Mouse (Mus musculus): ENCODE measurements around the gene Ak2. TPM values are rescaled to one million over a fixed set of nuclear protein-coding genes. Genes with fewer than 3 reads are reported as not detected.

The Ak2 gene
- polyA plus RNA-seq, 1 experiment from 2014 or later: 93.6 TPM

GRCm38 (mm10) chr4:128980890-128981832 is 10.6 kb upstream of the Ak2 start:
- WGBS: 81% methylated on average over 12 of the region's 12 CpGs

GRCm38 (mm10) chr4:128981833-128982180 is 10.0 kb upstream of the Ak2 start:
- 77% methylated on average over 11 of the region's 11 CpGs for WGBS

More at GRCm38 (mm10) chr4:128980890-128981832, 10.6 kb upstream of the Ak2 start:
- ATAC-seq: no peak
- Histone ChIP-seq H3K9ac (ENCODE audit: low read length) (no peak overlapping the region), H3K4me1 (ENCODE audit: control insufficient read depth, insufficient read depth, low read length) (no peaks in the 10 kb centered on the region), H3K4me2 (ENCODE audit: low read length) (no peak overlapping the region), H3K36me3 (ENCODE audit: control insufficient read depth, insufficient read depth, low read length) (no peaks in the 10 kb centered on the region), H3K4me3 (ENCODE audit: low read depth, low read length) (no peak overlapping the region), H3K9me3 (replicated peaks; ENCODE audit: control insufficient read depth, low read length) (no peaks in the 10 kb centered on the region), H3K27me3 (replicated peaks; ENCODE audit: control insufficient read depth, insufficient read depth, low read length) (no peaks in the 10 kb centered on the region), H3K27ac (ENCODE audit: low read depth, low read length) (no peak overlapping the region)
- DNase-seq (ENCODE audit: low spot score): no peak

GRCm38 (mm10) chr4:128983151-128983550 is 8.6 kb upstream of the Ak2 start:
- Histone ChIP-seq H3K4me3 (ENCODE audit: low read depth, low read length) (no peak overlapping the region), H3K4me2 (ENCODE audit: low read length) (no peak overlapping the region), H3K9ac (ENCODE audit: low read length) (no peak overlapping the region), H3K27me3 (replicated peaks; ENCODE audit: control insufficient read depth, insufficient read depth, low read length) (no peaks in the 10 kb centered on the region), H3K27ac (ENCODE audit: low read depth, low read length) (no peak overlapping the region), H3K9me3 (replicated peaks; ENCODE audit: control insufficient read depth, low read length) (no peaks in the 10 kb centered on the region), H3K4me1 (ENCODE audit: control insufficient read depth, insufficient read depth, low read length) (no peaks in the 10 kb centered on the region), H3K36me3 (ENCODE audit: control insufficient read depth, insufficient read depth, low read length) (no peaks in the 10 kb centered on the region)
- no peak for ATAC-seq
- 87% methylated on average over 2 of the region's 2 CpGs for WGBS
- DNase-seq (ENCODE audit: low spot score): no peak

More at GRCm38 (mm10) chr4:128981833-128982180, 10.0 kb upstream of the Ak2 start:
- DNase-seq (ENCODE audit: low spot score): no peak
- Histone ChIP-seq H3K27ac (ENCODE audit: low read depth, low read length) (no peak overlapping the region), H3K4me1 (ENCODE audit: control insufficient read depth, insufficient read depth, low read length) (no peaks in the 10 kb centered on the region), H3K9ac (ENCODE audit: low read length) (no peak overlapping the region), H3K9me3 (replicated peaks; ENCODE audit: control insufficient read depth, low read length) (no peaks in the 10 kb centered on the region), H3K36me3 (ENCODE audit: control insufficient read depth, insufficient read depth, low read length) (no peaks in the 10 kb centered on the region), H3K27me3 (replicated peaks; ENCODE audit: control insufficient read depth, insufficient read depth, low read length) (no peaks in the 10 kb centered on the region), H3K4me3 (ENCODE audit: low read depth, low read length) (no peak overlapping the region), H3K4me2 (ENCODE audit: low read length) (no peak overlapping the region)
- ATAC-seq: no peak

- DNase-seq (ENCODE audit: low spot score): no peak
- no peaks in the 10 kb centered on the region for H3K9me3 ChIP-seq (replicated peaks; ENCODE audit: control insufficient read depth, low read length)
- WGBS: 61% methylated on average over 2 of the region's 2 CpGs
- H3K36me3 ChIP-seq (ENCODE audit: control insufficient read depth, insufficient read depth, low read length): no peaks in the 10 kb centered on the region
- no peak for ATAC-seq
- no peak overlapping the region for H3K9ac ChIP-seq (ENCODE audit: low read length)
- no peaks in the 10 kb centered on the region for H3K27me3 ChIP-seq (replicated peaks; ENCODE audit: control insufficient read depth, insufficient read depth, low read length)
- H3K4me3 ChIP-seq (ENCODE audit: low read depth, low read length): no peak overlapping the region
- no peak overlapping the region for H3K4me2 ChIP-seq (ENCODE audit: low read length)
- H3K4me1 ChIP-seq (ENCODE audit: control insufficient read depth, insufficient read depth, low read length): no peaks in the 10 kb centered on the region
- no peak overlapping the region for H3K27ac ChIP-seq (ENCODE audit: low read depth, low read length)
Measured at GRCm38 (mm10) chr4:128983656-128984055, 8.1 kb upstream of the Ak2 start.

GRCm38 (mm10) chr4:128984600-128984999 is 7.2 kb upstream of the Ak2 start:
- no peak for DNase-seq (ENCODE audit: low spot score)
- WGBS: 85% methylated on average over 3 of the region's 3 CpGs

GRCm38 (mm10) chr4:128988911-128989310 is 2.8 kb upstream of the Ak2 start:
- ATAC-seq: no peak

More at GRCm38 (mm10) chr4:128984600-128984999, 7.2 kb upstream of the Ak2 start:
- H3K9me3 ChIP-seq (replicated peaks; ENCODE audit: control insufficient read depth, low read length): no peaks in the 10 kb centered on the region
- no peaks in the 10 kb centered on the region for H3K4me1 ChIP-seq (ENCODE audit: control insufficient read depth, insufficient read depth, low read length)
- H3K4me2 ChIP-seq (ENCODE audit: low read length): no peak overlapping the region
- H3K27me3 ChIP-seq (replicated peaks; ENCODE audit: control insufficient read depth, insufficient read depth, low read length): no peaks in the 10 kb centered on the region
- no peak overlapping the region for H3K4me3 ChIP-seq (ENCODE audit: low read depth, low read length)
- no peaks in the 10 kb centered on the region for H3K36me3 ChIP-seq (ENCODE audit: control insufficient read depth, insufficient read depth, low read length)
- no peak overlapping the region for H3K9ac ChIP-seq (ENCODE audit: low read length)
- H3K27ac ChIP-seq (ENCODE audit: low read depth, low read length): no peak overlapping the region
- no peak for ATAC-seq

GRCm38 (mm10) chr4:128989678-128990077 is 2.1 kb upstream of the Ak2 start:
- no peaks in the 10 kb centered on the region for H3K36me3 ChIP-seq (ENCODE audit: control insufficient read depth, insufficient read depth, low read length)

More at GRCm38 (mm10) chr4:128988911-128989310, 2.8 kb upstream of the Ak2 start:
- no peaks in the 10 kb centered on the region for H3K36me3 ChIP-seq (ENCODE audit: control insufficient read depth, insufficient read depth, low read length)
- WGBS: 37% methylated on average over 3 of the region's 3 CpGs
- no peak overlapping the region for H3K4me2 ChIP-seq (ENCODE audit: low read length)
- no peaks in the 10 kb centered on the region for H3K9me3 ChIP-seq (replicated peaks; ENCODE audit: control insufficient read depth, low read length)
- DNase-seq (ENCODE audit: low spot score): no peak
- H3K4me1 ChIP-seq (ENCODE audit: control insufficient read depth, insufficient read depth, low read length): peaks cover 3% of the 10 kb centered on the region
- no peak overlapping the region for H3K4me3 ChIP-seq (ENCODE audit: low read depth, low read length)
- no peaks in the 10 kb centered on the region for H3K27me3 ChIP-seq (replicated peaks; ENCODE audit: control insufficient read depth, insufficient read depth, low read length)
- no peak overlapping the region for H3K9ac ChIP-seq (ENCODE audit: low read length)
- no peak overlapping the region for H3K27ac ChIP-seq (ENCODE audit: low read depth, low read length)

GRCm38 (mm10) chr4:128992176-128992575 is 418 bp downstream of the Ak2 start:
- Histone ChIP-seq H3K4me2 (ENCODE audit: low read length) (no peak overlapping the region), H3K27ac (ENCODE audit: low read depth, low read length) (no peak overlapping the region), H3K4me3 (ENCODE audit: low read depth, low read length) (no peak overlapping the region), H3K9ac (ENCODE audit: low read length) (no peak overlapping the region), H3K9me3 (replicated peaks; ENCODE audit: control insufficient read depth, low read length) (no peaks in the 10 kb centered on the region), H3K36me3 (ENCODE audit: control insufficient read depth, insufficient read depth, low read length) (peaks cover 5% of the 10 kb centered on the region; the same call in 1 of the 2 replicates), H3K4me1 (ENCODE audit: control insufficient read depth, insufficient read depth, low read length) (peaks cover 11% of the 10 kb centered on the region), H3K27me3 (replicated peaks; ENCODE audit: control insufficient read depth, insufficient read depth, low read length) (no peaks in the 10 kb centered on the region)
- WGBS: 91% methylated on average over 3 of the region's 3 CpGs
- no peak for DNase-seq (ENCODE audit: low spot score)
- no peak for ATAC-seq

More at GRCm38 (mm10) chr4:128989678-128990077, 2.1 kb upstream of the Ak2 start:
- Histone ChIP-seq H3K27ac (ENCODE audit: low read depth, low read length) (no peak overlapping the region), H3K4me1 (ENCODE audit: control insufficient read depth, insufficient read depth, low read length) (peaks cover 8% of the 10 kb centered on the region), H3K4me3 (ENCODE audit: low read depth, low read length) (no peak overlapping the region), H3K27me3 (replicated peaks; ENCODE audit: control insufficient read depth, insufficient read depth, low read length) (no peaks in the 10 kb centered on the region), H3K4me2 (ENCODE audit: low read length) (no peak overlapping the region), H3K9me3 (replicated peaks; ENCODE audit: control insufficient read depth, low read length) (no peaks in the 10 kb centered on the region), H3K9ac (ENCODE audit: low read length) (no peak overlapping the region)
- ATAC-seq (no peak), DNase-seq (ENCODE audit: low spot score) (no peak)
- 64% methylated on average over 11 of the region's 11 CpGs for WGBS
